In the genomic region with DNA sequence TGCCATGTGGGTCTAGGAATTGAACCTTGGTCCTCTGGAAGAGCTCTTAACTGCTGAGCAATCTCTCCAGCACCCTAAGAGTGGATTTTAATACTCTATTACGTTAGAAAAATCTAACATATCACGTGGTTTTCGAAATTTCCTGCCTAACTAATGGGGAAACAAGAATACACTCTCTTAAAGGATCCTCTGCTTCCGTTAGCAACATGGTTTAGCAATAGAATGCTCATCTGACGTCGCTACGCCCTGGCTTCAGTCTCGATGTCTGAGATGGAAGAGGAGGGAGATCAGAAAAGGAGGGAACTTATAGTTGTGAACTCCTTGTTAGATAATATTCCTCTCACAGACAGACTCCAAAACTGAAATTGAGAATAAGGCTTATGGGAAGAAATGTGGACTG, we compare ENCODE assay signal across 20 mouse cellular contexts. TPM values are rescaled to one million over a fixed set of nuclear protein-coding genes. Genes with fewer than 3 reads are reported as not detected.
DNase-seq lines count a peak whose midpoint lies in the region; ATAC-seq lines count a peak whose summit lies in the region.
"Had no signal": no experiment of that assay in that cellular context is flagged by ENCODE, and none has a peak within 500 bp of the region (broad histone marks: within the 10 kb centered on the region; RNA-seq: fewer than 3 reads in every experiment).

No protein-coding gene starts in this region.

- H3K4me3 ChIP-seq in macrophage (ENCODE audit: inconsistent target): no peak overlapping the region
- H3K4me3 ChIP-seq in forebrain, embryonic 13.5 days: no peak overlapping the region
- H3K4me3 ChIP-seq: embryonic facial prominence, embryonic 10.5 days; embryonic facial prominence, embryonic 12.5 days; forebrain, embryonic 10.5 days; forebrain, embryonic 12.5 days; forebrain, embryonic 15.5 days had no signal

- peak; percentile 55 for DNase-seq in 416B (ENCODE audit: low read depth)
- no peak for DNase-seq in cerebellum, adult 18-20 months
- DNase-seq: adrenal gland, adult 2 months; adrenal gland, postnatal 10 days; adrenal gland, postnatal 25 days; cerebellum, adult 11 months; cerebellum, adult 2 months; cerebellum, adult 9-10 months; cerebellum, postnatal 10 days; cerebellum, postnatal 25 days; forebrain, postnatal 0 days had no signal

- WGBS in macrophage (ENCODE audit: missing documents): 26% methylated on average over 8 of the region's 8 CpGs
- WGBS in forebrain, embryonic 13.5 days: 95% methylated on average over 8 of the region's 8 CpGs

- peak; percentile 15; the same call in 1 of the 2 replicates for ATAC-seq in megakaryocyte progenitor cell, adult 5-6 weeks (replicated peaks; ENCODE audit: poor library complexity)
- no peak for ATAC-seq in forebrain, embryonic 13.5 days
- ATAC-seq: forebrain, embryonic 15.5 days; forebrain, postnatal 0 days had no signal

- peaks cover 50% of the 10 kb centered on the region for H3K79me2 ChIP-seq in macrophage (ENCODE audit: inconsistent target)

- H3K27ac ChIP-seq in macrophage: peak overlapping the region; percentile 24
- H3K27ac ChIP-seq in forebrain, embryonic 13.5 days: no peak overlapping the region
- H3K27ac ChIP-seq: embryonic facial prominence, embryonic 10.5 days; embryonic facial prominence, embryonic 12.5 days; forebrain, embryonic 10.5 days; forebrain, embryonic 12.5 days; forebrain, embryonic 15.5 days had no signal

- no peaks in the 10 kb centered on the region for H3K9me3 ChIP-seq in forebrain, embryonic 13.5 days (replicated peaks)
- H3K9me3 ChIP-seq: embryonic facial prominence, embryonic 10.5 days; embryonic facial prominence, embryonic 12.5 days; forebrain, embryonic 10.5 days; forebrain, embryonic 12.5 days; forebrain, embryonic 15.5 days had no signal

- no peak overlapping the region for H3K9ac ChIP-seq in forebrain, embryonic 13.5 days
- H3K9ac ChIP-seq: embryonic facial prominence, embryonic 12.5 days; forebrain, embryonic 12.5 days; forebrain, embryonic 15.5 days; forebrain, postnatal 0 days had no signal

- no peaks in the 10 kb centered on the region for H3K27me3 ChIP-seq in forebrain, embryonic 13.5 days
- H3K27me3 ChIP-seq: embryonic facial prominence, embryonic 12.5 days; forebrain, embryonic 12.5 days; forebrain, embryonic 15.5 days had no signal

- H3K4me1 ChIP-seq in forebrain, embryonic 13.5 days: peaks cover 14% of the 10 kb centered on the region

- H3K36me3 ChIP-seq in macrophage (ENCODE audit: inconsistent target): peaks cover 27% of the 10 kb centered on the region
- peaks cover 44% of the 10 kb centered on the region for H3K36me3 ChIP-seq in forebrain, embryonic 13.5 days (ENCODE audit: poor library complexity, severe bottlenecking)

- H3K4me2 ChIP-seq in forebrain, embryonic 13.5 days: no peak overlapping the region
- H3K4me2 ChIP-seq: embryonic facial prominence, embryonic 12.5 days; forebrain, embryonic 12.5 days; forebrain, embryonic 15.5 days had no signal

RNA-seq across cellular contexts. Expression of a gene that starts 2.6 kb away (rescaled TPM):
- total RNA-seq in macrophage (2018; cell fraction: chromatin; rRNA removed): 10 to 100 TPM in 20 of 26 experiments, 1 to 10 TPM in 6; 6.1 to 35.7 (median 17.9) TPM
- 100 to 1,000 TPM in 3 of 26 experiments, 10 to 100 TPM in 23; 72.7 to 110 (median 85.0) TPM for total RNA-seq in macrophage (2018; cell fraction: cytosol; rRNA removed)
- total RNA-seq in macrophage (2018; cell fraction: nucleus; rRNA removed): 10 to 100 TPM; 11.9 to 58.2 (median 31.1) TPM
- polyA plus RNA-seq in macrophage (2018): 94.8 to 163 TPM (median 124 TPM) in 3 replicates
- 391 and 416 TPM in 2 replicates for total RNA-seq in megakaryocyte progenitor cell, adult 5-6 weeks (2015)
- total RNA-seq in megakaryocyte progenitor cell, adult 5-6 weeks (2017): 317 and 335 TPM in 2 replicates
- 368 and 379 TPM in 2 replicates for polyA plus RNA-seq in forebrain, embryonic 13.5 days (2015; fragmentation: Nextera tagmentation; extraction: Ambion mirVana)

RNA-seq across cellular contexts. Expression of a gene that starts 2.6 kb away (rescaled TPM):
- total RNA-seq in macrophage (2018; cell fraction: chromatin; rRNA removed): 10 to 100 TPM; 15.5 to 67.9 (median 40.6) TPM
- total RNA-seq in macrophage (2018; cell fraction: cytosol; rRNA removed): 10 to 100 TPM; 15.6 to 27.7 (median 23.7) TPM
- 10 to 100 TPM; 14.2 to 49.6 (median 26.8) TPM for total RNA-seq in macrophage (2018; cell fraction: nucleus; rRNA removed)
- polyA plus RNA-seq in macrophage (2018): 19.7 to 30.9 TPM (median 22.6 TPM) in 3 replicates
- 30.2 and 33.0 TPM in 2 replicates for total RNA-seq in megakaryocyte progenitor cell, adult 5-6 weeks (2015)
- 34.9 and 38.4 TPM in 2 replicates for total RNA-seq in megakaryocyte progenitor cell, adult 5-6 weeks (2017)
- polyA plus RNA-seq in forebrain, embryonic 13.5 days (2015; fragmentation: Nextera tagmentation; extraction: Ambion mirVana): 23.0 and 24.4 TPM in 2 replicates

RNA-seq across cellular contexts. Expression of a gene that starts 3.2 kb away (rescaled TPM):
- total RNA-seq in macrophage (2018; cell fraction: chromatin; rRNA removed): 10 to 100 TPM in 23 of 26 experiments, 1 to 10 TPM in 3; 8.8 to 35.1 (median 17.6) TPM
- total RNA-seq in macrophage (2018; cell fraction: cytosol; rRNA removed): 1 to 10 TPM; 1.6 to 6.7 (median 4.1) TPM
- total RNA-seq in macrophage (2018; cell fraction: nucleus; rRNA removed): 10 to 100 TPM in 18 of 26 experiments, 1 to 10 TPM in 8; 4.7 to 23.5 (median 11.8) TPM
- polyA plus RNA-seq in macrophage (2018): 4.5 to 10.7 TPM (median 5.4 TPM) in 3 replicates
- total RNA-seq in megakaryocyte progenitor cell, adult 5-6 weeks (2015): 62.2 and 84.3 TPM in 2 replicates
- 37.0 and 56.6 TPM in 2 replicates for total RNA-seq in megakaryocyte progenitor cell, adult 5-6 weeks (2017)
- 19.2 and 24.7 TPM in 2 replicates for polyA plus RNA-seq in forebrain, embryonic 13.5 days (2015; fragmentation: Nextera tagmentation; extraction: Ambion mirVana)
- polyA plus RNA-seq: adrenal gland, adult 2 months had no signal

RNA-seq across cellular contexts. Expression of a gene that starts 21.3 kb away (rescaled TPM):
- 10 to 100 TPM in 15 of 26 experiments, 1 to 10 TPM in 9, under 1 TPM in 1, not detected in 1; 0.38 to 22.4 (median 14.9) TPM for total RNA-seq in macrophage (2018; cell fraction: chromatin; rRNA removed)
- total RNA-seq in macrophage (2018; cell fraction: cytosol; rRNA removed): 10 to 100 TPM in 1 of 26 experiments, 1 to 10 TPM in 25; 1.0 to 13.0 (median 6.4) TPM
- 10 to 100 TPM in 13 of 26 experiments, 1 to 10 TPM in 13; 1.0 to 18.1 (median 10.0) TPM for total RNA-seq in macrophage (2018; cell fraction: nucleus; rRNA removed)
- 5.5 to 12.5 TPM (median 5.9 TPM) in 3 replicates for polyA plus RNA-seq in macrophage (2018)
- 24.0 and 28.2 TPM in 2 replicates for total RNA-seq in megakaryocyte progenitor cell, adult 5-6 weeks (2015)
- 48.0 and 48.1 TPM in 2 replicates for total RNA-seq in megakaryocyte progenitor cell, adult 5-6 weeks (2017)
- polyA plus RNA-seq in forebrain, embryonic 13.5 days (2015; fragmentation: Nextera tagmentation; extraction: Ambion mirVana): 1.9 and 2.3 TPM in 2 replicates
- total RNA-seq: MEL had no signal

RNA-seq across cellular contexts. Expression of a gene that starts 31.5 kb away (rescaled TPM):
- under 1 TPM in 13 of 26 experiments, not detected in 13; 0.29 to 0.77 (median 0.43) TPM for total RNA-seq in macrophage (2018; cell fraction: chromatin; rRNA removed)
- total RNA-seq in macrophage (2018; cell fraction: cytosol; rRNA removed): under 1 TPM in 22 of 26 experiments, not detected in 4; 0.03 to 0.33 (median 0.09) TPM
- 1 to 10 TPM in 1 of 26 experiments, under 1 TPM in 14, not detected in 11; 0.20 to 1.0 (median 0.39) TPM for total RNA-seq in macrophage (2018; cell fraction: nucleus; rRNA removed)
- polyA plus RNA-seq in macrophage (2018): 0.15 to 0.27 TPM in 2 of 3 replicates, not detected in the other
- total RNA-seq in megakaryocyte progenitor cell, adult 5-6 weeks (2015): 0.27 and 0.54 TPM in 2 replicates
- total RNA-seq in megakaryocyte progenitor cell, adult 5-6 weeks (2017): 0.44 and 0.62 TPM in 2 replicates
- 1.1 TPM in 2 replicates for polyA plus RNA-seq in forebrain, embryonic 13.5 days (2015; fragmentation: Nextera tagmentation; extraction: Ambion mirVana)
- total RNA-seq: MEL had no signal
